Mouse (Mus musculus): Measurements from ENCODE around the gene Setd1b.

DNA sequence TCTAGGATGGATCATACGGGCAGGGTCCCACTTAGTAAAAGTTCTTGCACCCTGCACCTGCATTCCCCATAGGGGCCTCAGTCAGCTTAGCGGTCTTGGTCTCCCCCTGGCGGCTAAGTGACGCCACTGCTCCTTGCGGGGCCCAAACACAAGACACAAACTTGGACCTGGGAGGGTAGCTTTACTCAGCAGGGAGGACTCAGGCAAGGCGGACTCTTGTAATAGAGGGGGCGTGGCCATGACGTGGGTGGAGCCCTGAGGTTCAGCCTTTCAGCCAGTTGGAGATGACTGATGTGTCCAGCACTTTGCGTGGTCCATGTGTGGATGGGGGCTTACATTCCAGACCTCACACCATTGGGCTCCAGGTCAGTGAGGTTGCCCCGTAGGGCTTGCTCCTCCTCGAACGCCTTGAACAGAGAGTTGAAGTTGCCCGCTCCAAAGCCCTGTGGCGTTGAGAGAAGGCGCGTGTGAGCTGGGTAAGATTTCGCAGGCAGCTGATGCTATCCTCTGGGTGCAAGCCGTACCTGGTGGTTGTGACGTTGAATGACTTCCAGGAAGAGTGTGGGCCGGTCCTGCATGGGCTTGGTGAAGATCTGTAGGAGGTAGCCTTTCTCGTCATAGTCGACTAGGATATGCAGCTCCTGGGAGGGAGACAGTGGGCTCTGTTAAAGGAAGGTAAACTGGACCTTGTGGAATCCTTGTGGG, 29.8 kb downstream of the Setd1b start:
- TF ChIP-seq CTCF (IDR thresholded peaks at IDR 0.05; ENCODE audit: low read depth) (peak; percentile 100), EP300 (IDR thresholded peaks at IDR 0.05; ENCODE audit: low read depth) (no peak)

All from liver, embryonic 14.5 days (tissue).